Mouse (Mus musculus): ENCODE data around the gene Schip1. TPM values are rescaled to one million over a fixed set of nuclear protein-coding genes. Genes with fewer than 3 reads are reported as not detected.

The Schip1 gene
- polyA plus RNA-seq, 1 experiment from 2014 or later: 43.8 TPM

GRCm38 (mm10) chr3:68617708-68618107 lies 553.1 kb downstream of the Schip1 start:
- H3K27ac ChIP-seq (ENCODE audit: low read depth): no peak overlapping the region
- H3K4me3 ChIP-seq (ENCODE audit: low read depth, low read length): no peak overlapping the region
- peaks cover 14% of the 10 kb centered on the region; the same call in 1 of the 2 replicates for H3K36me3 ChIP-seq (ENCODE audit: insufficient read depth)
- no peak overlapping the region for H3K9ac ChIP-seq
- ATAC-seq (ENCODE audit: insufficient read depth) (no peak), DNase-seq (no peak)
- TF ChIP-seq CTCF (IDR thresholded peaks at IDR 0.05; ENCODE audit: low read depth): no peak
- H3K4me1 ChIP-seq (ENCODE audit: insufficient read depth): no peaks in the 10 kb centered on the region
- H3K9me3 ChIP-seq (ENCODE audit: low read depth, low read length): no peaks in the 10 kb centered on the region
- no peaks in the 10 kb centered on the region for H3K27me3 ChIP-seq (ENCODE audit: insufficient read depth, low read length)
- WGBS: 89% methylated on average over 10 of the region's 10 CpGs
- no peak overlapping the region for H3K4me2 ChIP-seq

DNA sequence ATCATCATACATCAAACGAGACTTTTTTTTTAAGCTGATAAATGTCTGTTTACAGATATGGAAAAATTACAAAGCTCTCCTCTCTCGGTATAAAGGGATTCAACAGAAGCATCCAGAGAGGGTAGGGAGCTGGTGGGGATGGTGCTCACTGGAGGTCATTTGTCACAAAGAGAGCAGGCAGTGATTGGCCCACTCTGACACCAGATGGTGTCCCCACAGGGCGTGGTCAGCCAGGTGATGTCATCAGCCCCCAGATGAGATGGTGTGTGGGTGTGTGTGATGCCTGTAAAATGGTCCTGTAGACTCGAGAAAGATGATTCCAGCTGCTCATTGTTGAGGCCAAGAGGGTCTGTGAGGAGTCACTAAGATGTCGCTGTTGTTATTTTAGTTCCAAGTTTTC lies 554.5 kb downstream of the Schip1 start:
- Histone ChIP-seq H3K4me3 (ENCODE audit: low read depth, low read length) (no peak overlapping the region), H3K4me1 (ENCODE audit: insufficient read depth) (no peaks in the 10 kb centered on the region), H3K27me3 (ENCODE audit: insufficient read depth, low read length) (no peaks in the 10 kb centered on the region), H3K4me2 (no peak overlapping the region), H3K9ac (no peak overlapping the region), H3K9me3 (ENCODE audit: low read depth, low read length) (no peaks in the 10 kb centered on the region), H3K27ac (ENCODE audit: low read depth) (no peak overlapping the region), H3K36me3 (ENCODE audit: insufficient read depth) (peaks cover 20% of the 10 kb centered on the region; the same call in 1 of the 2 replicates)
- WGBS: 48% methylated on average over 5 of the region's 5 CpGs
- no peak for DNase-seq
- peak; percentile 40; the same call in 1 of the 2 replicates for ATAC-seq (ENCODE audit: insufficient read depth)
- no peak for TF ChIP-seq CTCF (IDR thresholded peaks at IDR 0.05; ENCODE audit: low read depth)

GRCm38 (mm10) chr3:68621971-68622370 lies 557.4 kb downstream of the Schip1 start:
- TF ChIP-seq CTCF (IDR thresholded peaks at IDR 0.05; ENCODE audit: low read depth): no peak
- 88% methylated on average over 3 of the region's 3 CpGs for WGBS
- DNase-seq (no peak), ATAC-seq (ENCODE audit: insufficient read depth) (no peak)
- Histone ChIP-seq H3K27me3 (ENCODE audit: insufficient read depth, low read length) (no peaks in the 10 kb centered on the region), H3K4me3 (ENCODE audit: low read depth, low read length) (no peak overlapping the region), H3K9ac (no peak overlapping the region), H3K27ac (ENCODE audit: low read depth) (no peak overlapping the region), H3K4me2 (no peak overlapping the region), H3K9me3 (ENCODE audit: low read depth, low read length) (no peaks in the 10 kb centered on the region), H3K36me3 (ENCODE audit: insufficient read depth) (peaks cover 25% of the 10 kb centered on the region; the same call in 1 of the 2 replicates), H3K4me1 (ENCODE audit: insufficient read depth) (no peaks in the 10 kb centered on the region)

GRCm38 (mm10) chr3:68623036-68623435 lies 558.4 kb downstream of the Schip1 start:
- ATAC-seq (ENCODE audit: insufficient read depth): no peak
- Histone ChIP-seq H3K4me3 (ENCODE audit: low read depth, low read length) (no peak overlapping the region), H3K9ac (no peak overlapping the region), H3K36me3 (ENCODE audit: insufficient read depth) (peaks cover 25% of the 10 kb centered on the region; the same call in 1 of the 2 replicates), H3K4me1 (ENCODE audit: insufficient read depth) (no peaks in the 10 kb centered on the region), H3K9me3 (ENCODE audit: low read depth, low read length) (no peaks in the 10 kb centered on the region), H3K27me3 (ENCODE audit: insufficient read depth, low read length) (no peaks in the 10 kb centered on the region), H3K4me2 (no peak overlapping the region), H3K27ac (ENCODE audit: low read depth) (no peak overlapping the region)
- DNase-seq: no peak
- no peak for TF ChIP-seq CTCF (IDR thresholded peaks at IDR 0.05; ENCODE audit: low read depth)
- 87% methylated on average over 5 of the region's 5 CpGs for WGBS

- Histone ChIP-seq H3K9me3 (ENCODE audit: low read depth, low read length) (no peaks in the 10 kb centered on the region), H3K4me2 (no peak overlapping the region), H3K4me3 (ENCODE audit: low read depth, low read length) (no peak overlapping the region), H3K36me3 (ENCODE audit: insufficient read depth) (peaks cover 25% of the 10 kb centered on the region; the same call in 1 of the 2 replicates), H3K27me3 (ENCODE audit: insufficient read depth, low read length) (no peaks in the 10 kb centered on the region), H3K4me1 (ENCODE audit: insufficient read depth) (no peaks in the 10 kb centered on the region), H3K9ac (no peak overlapping the region), H3K27ac (ENCODE audit: low read depth) (no peak overlapping the region)
- TF ChIP-seq CTCF (IDR thresholded peaks at IDR 0.05; ENCODE audit: low read depth): no peak
- no peak for DNase-seq
- ATAC-seq (ENCODE audit: insufficient read depth): no peak
- 81% methylated on average over 6 of the region's 6 CpGs for WGBS
These were observed 559.9 kb downstream of the Schip1 start for GRCm38 (mm10) chr3:68624471-68624870.

GRCm38 (mm10) chr3:68630261-68630660 lies 565.7 kb downstream of the Schip1 start:
- no peak for ATAC-seq (ENCODE audit: insufficient read depth)
- Histone ChIP-seq H3K9ac (no peak overlapping the region), H3K4me1 (ENCODE audit: insufficient read depth) (no peaks in the 10 kb centered on the region), H3K4me3 (ENCODE audit: low read depth, low read length) (no peak overlapping the region), H3K4me2 (no peak overlapping the region), H3K36me3 (ENCODE audit: insufficient read depth) (0 out of 2 replicates have a peak, but pooled peaks cover 5% of the 10 kb centered on the region), H3K27ac (ENCODE audit: low read depth) (no peak overlapping the region), H3K27me3 (ENCODE audit: insufficient read depth, low read length) (no peaks in the 10 kb centered on the region), H3K9me3 (ENCODE audit: low read depth, low read length) (no peaks in the 10 kb centered on the region)
- no peak for DNase-seq
- TF ChIP-seq CTCF (IDR thresholded peaks at IDR 0.05; ENCODE audit: low read depth): no peak
- 74% methylated on average over 4 of the region's 4 CpGs for WGBS

DNA sequence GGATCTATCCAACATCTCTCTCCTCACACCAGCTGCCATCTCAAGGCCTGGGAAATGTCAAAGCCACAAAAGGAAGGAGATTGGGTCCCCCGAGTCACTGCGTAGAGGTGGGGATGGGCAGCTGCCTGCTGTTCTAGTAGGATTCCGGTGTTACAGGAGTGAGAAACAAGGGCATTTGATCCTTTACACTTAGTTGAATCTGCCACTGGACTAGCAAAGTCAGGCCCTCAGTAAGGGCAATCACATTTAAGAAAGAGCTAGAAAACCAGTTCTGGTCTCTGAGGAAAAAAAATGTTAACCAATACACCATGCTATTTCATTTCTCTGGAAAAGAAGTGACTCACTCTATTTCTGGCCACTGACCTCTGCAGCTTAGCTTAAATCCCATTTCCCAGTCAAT lies 566.2 kb downstream of the Schip1 start:
- H3K4me3 ChIP-seq (ENCODE audit: low read depth, low read length): no peak overlapping the region
- H3K4me2 ChIP-seq: no peak overlapping the region
- H3K27me3 ChIP-seq (ENCODE audit: insufficient read depth, low read length): no peaks in the 10 kb centered on the region
- 70% methylated on average over 3 of the region's 3 CpGs for WGBS
- H3K36me3 ChIP-seq (ENCODE audit: insufficient read depth): 0 out of 2 replicates have a peak, but pooled peaks cover 5% of the 10 kb centered on the region
- H3K27ac ChIP-seq (ENCODE audit: low read depth): no peak overlapping the region
- H3K9me3 ChIP-seq (ENCODE audit: low read depth, low read length): no peaks in the 10 kb centered on the region
- no peak for DNase-seq
- TF ChIP-seq CTCF (IDR thresholded peaks at IDR 0.05; ENCODE audit: low read depth): no peak
- H3K9ac ChIP-seq: no peak overlapping the region
- H3K4me1 ChIP-seq (ENCODE audit: insufficient read depth): no peaks in the 10 kb centered on the region
- ATAC-seq (ENCODE audit: insufficient read depth): no peak

DNA sequence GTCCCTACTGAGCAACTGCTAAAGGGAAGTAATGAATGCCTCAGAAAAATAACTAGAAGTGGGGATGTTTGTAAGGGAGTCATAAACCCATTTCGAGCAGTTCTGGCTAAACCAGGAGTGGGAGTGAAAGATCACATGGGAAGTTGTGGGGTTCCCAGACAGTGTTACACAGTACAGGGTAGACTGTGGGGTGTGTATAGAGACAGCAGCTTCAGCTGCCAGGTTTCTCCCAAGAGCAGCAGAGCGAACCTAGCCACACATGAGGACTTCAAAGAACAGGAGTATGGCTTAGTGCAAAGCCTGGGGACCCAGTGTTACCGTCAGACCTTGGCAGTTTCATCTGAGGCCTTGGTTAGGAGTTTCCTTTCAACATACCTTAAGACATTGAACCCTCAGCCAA lies 568.1 kb downstream of the Schip1 start:
- no peak overlapping the region for H3K4me2 ChIP-seq
- no peak for ATAC-seq (ENCODE audit: insufficient read depth)
- H3K9ac ChIP-seq: no peak overlapping the region
- no peaks in the 10 kb centered on the region for H3K27me3 ChIP-seq (ENCODE audit: insufficient read depth, low read length)
- WGBS: 73% methylated on average over 3 of the region's 3 CpGs
- H3K27ac ChIP-seq (ENCODE audit: low read depth): no peak overlapping the region
- no peaks in the 10 kb centered on the region for H3K4me1 ChIP-seq (ENCODE audit: insufficient read depth)
- no peak for TF ChIP-seq CTCF (IDR thresholded peaks at IDR 0.05; ENCODE audit: low read depth)
- no peaks in the 10 kb centered on the region for H3K9me3 ChIP-seq (ENCODE audit: low read depth, low read length)
- no peak overlapping the region for H3K4me3 ChIP-seq (ENCODE audit: low read depth, low read length)
- DNase-seq: no peak
- no peaks in the 10 kb centered on the region for H3K36me3 ChIP-seq (ENCODE audit: insufficient read depth)

Data from lung, embryonic 14.5 days (tissue).